Mouse (Mus musculus): Measurements from ENCODE around the gene Tmem182. TPM values are rescaled to one million over a fixed set of nuclear protein-coding genes. Genes with fewer than 3 reads are reported as not detected.

The Tmem182 gene
- total RNA-seq, 2 experiments from 2014 or later, result not detected

DNA sequence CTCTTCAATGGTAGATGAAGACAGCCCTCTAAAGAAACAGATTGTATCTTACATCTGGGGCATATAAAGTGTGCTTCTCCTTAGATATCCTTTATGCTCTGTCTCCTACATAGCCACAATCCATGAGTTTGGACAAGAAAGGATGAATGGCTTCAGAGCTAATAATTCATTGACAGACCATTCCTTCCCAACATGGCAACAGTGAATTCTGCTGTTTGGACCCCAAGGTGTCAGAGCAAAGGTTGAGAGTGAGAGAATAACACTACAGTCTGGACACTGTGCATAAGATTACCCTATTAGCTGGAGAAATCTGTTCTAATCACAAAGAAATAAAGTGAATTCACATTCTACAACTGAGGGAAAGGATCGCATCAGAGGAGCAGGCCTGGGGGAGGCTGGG, 9.9 kb upstream of the Tmem182 start:
- ATAC-seq (replicated peaks; ENCODE audit: low FRiP score, poor library complexity, severe bottlenecking), result no peak

- ATAC-seq (replicated peaks; ENCODE audit: low FRiP score, poor library complexity, severe bottlenecking), result peak; percentile 83
Measured at GRCm38 (mm10) chr1:40797348-40797747, 8.1 kb upstream of the Tmem182 start.

GRCm38 (mm10) chr1:40799121-40799520, 6.3 kb upstream of the Tmem182 start:
- no peak for ATAC-seq (replicated peaks; ENCODE audit: low FRiP score, poor library complexity, severe bottlenecking)

- ATAC-seq (replicated peaks; ENCODE audit: low FRiP score, poor library complexity, severe bottlenecking), result no peak
Measured at GRCm38 (mm10) chr1:40800908-40801307, 4.5 kb upstream of the Tmem182 start.

GRCm38 (mm10) chr1:40802759-40803158, 2.6 kb upstream of the Tmem182 start:
- no peak for ATAC-seq (replicated peaks; ENCODE audit: low FRiP score, poor library complexity, severe bottlenecking)

DNA sequence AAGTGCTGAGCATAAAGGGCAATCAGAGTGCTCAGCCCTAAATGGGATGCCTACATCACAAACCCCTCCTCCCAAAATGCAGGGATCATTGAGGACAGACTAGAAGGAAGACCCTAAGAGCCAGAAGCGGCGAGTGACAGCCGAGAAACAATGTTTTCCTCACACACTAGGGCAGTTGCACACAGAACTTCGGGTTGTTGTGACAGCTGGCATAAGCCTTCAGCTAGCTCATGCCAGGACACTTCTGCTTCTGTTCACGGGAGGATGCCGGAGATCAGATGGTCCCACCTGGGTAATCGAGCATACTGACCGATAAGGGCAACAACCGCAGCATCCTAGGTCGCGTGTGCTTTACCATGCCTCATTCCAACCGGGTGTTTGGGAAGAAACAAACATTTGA, 1.3 kb upstream of the Tmem182 start:
- no peak for ATAC-seq (replicated peaks; ENCODE audit: low FRiP score, poor library complexity, severe bottlenecking)

- no peak for ATAC-seq (replicated peaks; ENCODE audit: low FRiP score, poor library complexity, severe bottlenecking)
Measured at GRCm38 (mm10) chr1:40805891-40806290, 490 bp downstream of the Tmem182 start.

DNA sequence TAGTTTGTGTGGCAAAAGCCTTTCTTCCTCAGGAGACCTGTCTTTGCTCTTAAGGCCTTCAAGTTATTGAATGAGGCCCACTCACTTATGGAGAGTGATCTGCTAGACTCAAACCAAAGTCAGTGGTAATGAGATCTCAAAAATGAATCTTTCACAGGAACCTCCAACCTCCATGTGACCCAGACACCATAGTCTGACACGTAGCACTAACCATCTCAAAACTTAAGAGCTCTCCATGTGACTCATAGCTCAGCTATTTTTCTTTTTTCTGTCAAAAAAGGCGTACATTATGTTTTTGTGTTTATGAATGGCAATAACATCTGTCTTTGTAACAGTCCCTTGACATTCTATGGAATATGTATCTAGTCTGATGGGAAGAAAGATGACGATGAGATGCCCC, 3.2 kb downstream of the Tmem182 start:
- no peak for ATAC-seq (replicated peaks; ENCODE audit: low FRiP score, poor library complexity, severe bottlenecking)

DNA sequence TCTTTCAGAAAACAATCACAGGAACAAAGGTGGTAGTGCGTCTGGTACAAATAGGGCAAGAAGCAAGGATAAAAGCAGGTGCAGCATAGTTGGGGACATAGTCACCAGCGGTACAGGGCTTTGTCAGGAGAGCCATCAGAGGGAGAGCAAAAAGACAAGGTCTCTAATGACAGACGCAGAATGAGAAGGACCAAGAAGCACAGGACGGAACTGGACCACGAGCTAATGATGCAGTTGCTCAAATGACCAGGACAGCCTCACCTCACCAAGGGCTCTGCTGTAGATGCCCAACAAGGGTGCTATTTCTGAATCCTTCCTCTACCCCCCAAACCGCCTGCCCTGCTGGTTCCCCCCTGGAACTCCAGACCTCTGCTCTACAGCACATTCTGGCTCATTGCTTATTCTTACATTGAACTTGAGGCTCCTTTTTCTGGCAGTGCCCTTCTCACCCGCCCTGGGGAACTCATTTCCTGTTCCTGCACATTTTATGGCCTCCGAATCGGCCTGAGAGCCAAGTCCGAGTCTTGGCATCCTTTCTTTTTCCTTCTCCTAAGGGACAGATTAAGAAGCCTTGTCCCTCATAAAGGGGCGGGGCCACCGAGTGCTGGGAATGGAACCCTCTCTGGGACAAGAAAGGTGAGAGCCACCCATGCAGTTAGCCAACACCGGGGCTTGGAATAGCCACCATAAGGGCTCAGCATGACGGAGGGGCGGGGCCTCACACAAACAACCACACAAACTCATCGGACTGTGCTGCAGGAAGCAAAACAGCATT, 9.9 kb downstream of the Tmem182 start:
- ATAC-seq (replicated peaks; ENCODE audit: low FRiP score, poor library complexity, severe bottlenecking), result no peak

DNA sequence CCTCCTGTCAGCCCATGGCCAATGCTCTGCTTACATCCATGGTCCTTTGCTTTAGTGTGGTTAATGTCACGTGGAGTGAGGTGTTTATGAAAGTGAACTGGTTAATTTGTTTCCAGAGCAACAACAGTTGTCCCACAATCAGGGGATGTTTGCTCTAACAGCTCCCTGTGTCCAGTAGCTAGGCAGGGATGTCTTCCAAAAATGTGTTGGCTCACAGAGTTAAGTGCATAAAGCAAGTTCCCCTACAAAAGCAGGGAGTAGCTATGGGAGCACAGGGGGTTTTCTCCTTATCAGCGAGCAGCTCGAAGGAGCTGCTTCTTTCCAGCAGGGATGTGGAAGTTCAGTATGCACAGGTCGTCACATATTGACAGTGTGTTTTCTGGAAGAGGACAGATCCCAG, 19.1 kb downstream of the Tmem182 start:
- ATAC-seq (replicated peaks; ENCODE audit: low FRiP score, poor library complexity, severe bottlenecking), result no peak

GRCm38 (mm10) chr1:40824936-40825335, 19.5 kb downstream of the Tmem182 start:
- no peak for ATAC-seq (replicated peaks; ENCODE audit: low FRiP score, poor library complexity, severe bottlenecking)

- no peak for ATAC-seq (replicated peaks; ENCODE audit: low FRiP score, poor library complexity, severe bottlenecking)
Measured at GRCm38 (mm10) chr1:40825826-40826225, 20.4 kb downstream of the Tmem182 start.

GRCm38 (mm10) chr1:40829213-40829914, 24.0 kb downstream of the Tmem182 start:
- ATAC-seq (replicated peaks; ENCODE audit: low FRiP score, poor library complexity, severe bottlenecking), result no peak

- ATAC-seq (replicated peaks; ENCODE audit: low FRiP score, poor library complexity, severe bottlenecking), result no peak
Measured at GRCm38 (mm10) chr1:40830712-40831507, 25.5 kb downstream of the Tmem182 start.

GRCm38 (mm10) chr1:40835468-40835867, 30.1 kb downstream of the Tmem182 start:
- no peak for ATAC-seq (replicated peaks; ENCODE audit: low FRiP score, poor library complexity, severe bottlenecking)

- ATAC-seq (replicated peaks; ENCODE audit: low FRiP score, poor library complexity, severe bottlenecking), result no peak
Measured at GRCm38 (mm10) chr1:40840605-40841004, 35.2 kb downstream of the Tmem182 start.

- no peak for ATAC-seq (replicated peaks; ENCODE audit: low FRiP score, poor library complexity, severe bottlenecking)
Measured at GRCm38 (mm10) chr1:40841032-40841761, 35.8 kb downstream of the Tmem182 start.

DNA sequence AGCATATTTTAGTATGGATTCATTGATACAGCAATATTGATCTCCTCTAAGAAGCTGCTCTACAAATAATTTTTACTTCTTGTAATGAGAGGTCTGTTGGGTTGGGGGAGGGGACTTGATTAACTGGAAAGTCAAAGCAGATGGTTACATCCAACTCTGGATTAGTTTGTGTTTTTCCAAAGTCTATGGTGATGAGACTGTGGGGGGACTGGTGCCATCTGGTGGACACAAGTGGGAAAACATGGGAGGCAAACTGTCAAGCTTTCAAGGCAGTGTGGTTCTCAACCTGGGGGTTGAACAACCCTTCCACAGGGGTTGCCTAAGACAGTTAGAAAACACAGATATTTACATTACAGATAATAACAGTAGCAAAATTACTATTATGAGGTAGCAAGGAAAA, 39.2 kb downstream of the Tmem182 start:
- ATAC-seq (replicated peaks; ENCODE audit: low FRiP score, poor library complexity, severe bottlenecking), result no peak

- no peak for ATAC-seq (replicated peaks; ENCODE audit: low FRiP score, poor library complexity, severe bottlenecking)
Measured at GRCm38 (mm10) chr1:40847196-40847938, 42.0 kb downstream of the Tmem182 start.
